Mouse (Mus musculus) stomach, postnatal 0 days (tissue): Measurements from ENCODE around the gene Basp1.

Experiments
- CTCF ChIP-seq: IDR thresholded peaks from 2 replicates; pipeline ENCODE4 v1.5.1; 2016; ENCODE audit warnings: antibody characterized with exemption, low read depth, mild to moderate bottlenecking, moderate library complexity
- EP300 ChIP-seq: optimal IDR thresholded peaks from 2 replicates; pipeline ENCODE3; 2016; ENCODE audit warnings: antibody characterized with exemption

DNA sequence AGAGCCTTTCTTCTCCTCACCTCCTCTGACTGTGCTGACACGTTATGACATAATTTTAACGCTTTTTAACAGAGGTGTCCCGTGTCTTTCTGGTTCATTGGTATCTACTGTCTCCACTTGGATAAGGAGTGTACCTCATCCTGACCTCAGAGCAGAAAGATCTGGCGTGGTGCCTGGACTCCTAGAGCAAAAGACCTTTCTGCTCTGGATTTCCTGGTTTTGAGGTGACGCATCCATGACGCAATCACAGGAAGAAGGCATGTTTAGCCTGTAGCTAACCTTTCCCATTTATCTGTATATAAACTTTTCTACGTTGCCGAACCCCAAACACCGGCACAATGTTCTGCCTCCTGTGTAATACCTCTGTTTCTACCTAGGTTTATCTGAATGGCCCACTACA is 6.7 kb upstream of the Basp1 start:
- TF ChIP-seq EP300 (no peak), CTCF (no peak)
